Mouse (Mus musculus) layer of hippocampus, postnatal 25 days (tissue): ENCODE measurements at regions not wholly inside any gene's neighbourhood (a gene's known extent, or its start where the extent isn't known, plus 50 kb on each side); places are given as distances from the start of the nearest gene placed in this dataset.
"Not testable (repeated sequence)": the region's sequence is repeated elsewhere in the genome, so short reads cannot be mapped to it uniquely, and the experiment has no call there.

Experiments used
- DNase-seq, 2 experiments: peaks; one replicate each; pipeline ENCODE4 v3.0.0; 2022; ENCODE audit warnings: mixed read lengths in 2 of 2, low spot score in 1 of 2; ENCODE audit errors: extremely low spot score in 1 of 2

DNA sequence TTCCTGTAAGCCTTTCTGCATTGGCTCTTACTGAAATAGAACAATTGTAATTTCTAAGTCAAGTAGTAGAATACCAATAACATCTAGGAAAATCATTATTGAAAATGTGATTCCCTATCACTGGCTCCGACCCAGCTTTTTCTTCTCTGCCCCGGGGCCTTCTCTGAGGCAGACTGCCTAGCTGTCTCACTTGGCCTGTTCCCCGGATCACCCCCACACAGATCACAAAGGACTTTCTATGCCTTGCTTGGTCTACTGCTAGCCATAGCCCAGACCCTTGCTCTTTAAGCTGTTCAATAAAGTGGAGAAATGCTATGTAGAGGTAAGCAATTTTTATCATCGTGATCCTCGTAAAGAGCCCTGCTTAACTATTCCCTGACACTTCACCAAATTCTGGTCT is 212.1 kb downstream of the Adamts15 start:
- DNase-seq, result no peak

- no peak for DNase-seq
Observed at GRCm38 (mm10) chr9:30699848-30700247, 222.4 kb downstream of the Adamts15 start.

DNA sequence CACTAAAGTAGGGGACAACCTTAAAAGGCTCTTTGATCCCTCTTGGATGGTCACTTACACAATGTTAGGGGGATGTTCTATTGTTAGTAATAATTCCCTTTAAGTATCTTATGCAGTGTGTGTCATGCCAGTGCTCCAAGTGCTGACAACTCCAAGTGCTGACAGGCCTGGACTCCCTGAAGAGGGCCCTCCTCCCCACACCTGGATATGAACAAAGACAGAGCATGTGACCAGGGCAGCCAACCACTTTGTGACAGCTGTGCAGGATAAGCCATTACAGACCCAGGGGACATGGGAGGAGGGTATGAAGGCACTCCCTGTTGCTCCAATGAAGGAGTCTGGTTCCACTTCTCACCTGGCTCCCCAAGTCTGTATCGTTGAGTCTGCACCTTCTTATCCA is 224.7 kb downstream of the Adamts15 start:
- DNase-seq, result no peak

GRCm38 (mm10) chr9:30668095-30668494 is 241.2 kb downstream of the Snx19 start:
- DNase-seq, result no peak

DNA sequence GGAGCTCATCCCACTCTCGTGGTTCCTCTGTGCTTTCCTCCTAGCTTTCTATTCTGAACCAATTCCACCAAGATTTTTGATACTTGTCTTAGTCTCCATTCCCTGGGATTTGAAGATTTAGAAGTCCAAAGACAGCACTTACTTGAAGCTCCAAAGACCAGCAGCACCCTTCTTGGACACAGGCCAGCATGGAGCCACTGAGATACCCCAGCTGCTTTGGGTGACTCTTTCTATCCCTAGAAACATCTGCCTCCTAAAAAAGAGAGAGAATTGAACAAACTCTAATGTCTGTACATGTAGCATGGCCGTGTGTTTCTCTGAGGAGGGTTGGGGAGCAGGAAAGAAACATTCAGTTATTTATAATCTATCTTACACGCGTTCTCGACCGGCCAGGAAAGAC is 235.5 kb downstream of the Snx19 start:
- no peak for DNase-seq

GRCm38 (mm10) chr9:30653961-30654360 is 227.1 kb downstream of the Snx19 start:
- no peak for DNase-seq

DNA sequence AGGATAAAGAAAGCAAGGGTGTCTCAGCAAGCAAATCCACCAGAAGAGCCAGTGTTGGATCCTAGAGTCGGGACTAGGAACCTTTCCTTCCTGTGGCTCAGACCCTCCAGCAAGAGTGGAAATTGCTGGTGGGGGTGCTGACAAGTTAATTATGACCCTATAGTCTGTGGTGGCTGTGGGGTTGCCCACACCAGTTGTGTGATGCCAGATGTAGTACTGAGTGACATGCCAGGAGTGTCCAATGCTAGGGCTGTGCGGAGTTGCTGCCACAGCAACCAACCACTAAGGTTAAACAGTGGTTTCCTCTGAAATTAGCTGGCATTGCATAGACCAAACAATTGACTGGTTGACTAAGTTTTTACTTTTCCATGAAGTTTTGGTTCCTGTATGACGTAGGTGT is 226.3 kb downstream of the Snx19 start:
- DNase-seq, result no peak

GRCm38 (mm10) chr9:30649392-30650054 is 222.6 kb downstream of the Snx19 start:
- no peak for DNase-seq

GRCm38 (mm10) chr9:30633741-30634470 is 207.0 kb downstream of the Snx19 start:
- no peak for DNase-seq

- DNase-seq, result no peak
Observed at GRCm38 (mm10) chr9:30632164-30633146, 205.5 kb downstream of the Snx19 start.

GRCm38 (mm10) chr9:30625635-30626034 is 198.7 kb downstream of the Snx19 start:
- no peak for DNase-seq

- no peak for DNase-seq
Observed at GRCm38 (mm10) chr9:30625090-30625489, 198.2 kb downstream of the Snx19 start.

- no peak for DNase-seq
Observed at GRCm38 (mm10) chr9:30624481-30624880, 197.6 kb downstream of the Snx19 start.

DNA sequence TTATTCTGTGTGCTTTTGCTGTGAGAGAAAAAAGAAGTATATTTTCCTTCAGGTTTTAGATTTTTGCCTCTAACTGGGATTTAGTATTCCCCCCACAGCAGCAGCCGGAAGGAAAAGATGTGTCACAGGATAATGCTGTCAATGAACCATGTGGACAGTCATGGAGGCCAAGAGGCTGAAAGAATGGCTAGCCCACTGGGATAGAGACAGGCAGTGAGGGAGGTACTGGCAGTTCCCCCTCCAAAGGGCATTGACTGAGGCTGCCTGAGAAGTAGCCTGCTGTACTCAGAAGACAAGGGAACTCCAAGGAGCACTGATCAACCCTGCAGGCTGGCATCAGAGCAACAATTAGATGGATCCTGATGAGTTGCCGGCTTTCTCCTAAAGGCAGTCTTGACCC is 192.4 kb downstream of the Snx19 start:
- no peak for DNase-seq

- no peak for DNase-seq
Observed at GRCm38 (mm10) chr9:30618181-30618580, 191.3 kb downstream of the Snx19 start.

- no peak for DNase-seq
Observed at GRCm38 (mm10) chr9:30613715-30614114, 186.8 kb downstream of the Snx19 start.

GRCm38 (mm10) chr9:30613003-30613552 is 186.2 kb downstream of the Snx19 start:
- DNase-seq, result no peak

DNA sequence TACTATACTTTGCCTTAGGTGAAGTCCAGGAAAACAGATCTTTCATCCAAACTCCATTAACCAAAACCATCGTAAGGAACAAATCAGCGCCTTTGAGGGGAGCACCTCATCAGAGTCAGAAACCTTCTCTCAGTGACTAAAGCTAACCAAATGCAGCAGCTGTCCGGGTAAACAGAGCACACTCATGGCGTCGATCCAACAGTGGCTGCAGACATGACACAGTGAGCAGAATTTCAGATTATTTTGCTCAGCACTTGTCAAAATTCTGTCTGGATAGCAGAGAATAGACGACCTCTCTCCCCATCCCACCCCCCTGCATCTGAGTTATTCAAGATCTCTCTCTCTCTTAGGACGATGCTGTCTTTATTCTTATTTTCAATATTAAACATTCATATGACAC is 183.4 kb downstream of the Snx19 start:
- no peak for DNase-seq

DNA sequence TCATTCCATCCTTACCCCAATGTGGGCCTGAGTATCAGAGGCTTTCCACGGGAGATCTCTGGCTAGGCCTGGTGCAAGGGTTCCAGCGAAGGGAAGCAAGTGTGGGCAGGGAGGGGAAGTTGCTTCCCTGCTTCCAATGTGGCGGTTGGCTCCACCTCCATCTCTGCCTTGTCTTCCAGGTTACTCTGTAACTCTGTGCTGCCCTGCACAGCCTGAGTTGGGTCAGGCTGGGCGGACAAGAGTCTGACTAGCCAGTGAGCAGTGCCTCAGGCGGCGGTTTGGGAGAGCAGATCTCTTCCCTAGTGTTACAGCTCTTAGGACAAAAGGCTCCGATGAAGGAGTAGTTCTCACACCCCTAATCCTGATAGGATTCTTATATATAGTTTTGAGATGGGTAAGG is 172.8 kb downstream of the Snx19 start:
- no peak for DNase-seq

GRCm38 (mm10) chr9:30597691-30598090 is 170.8 kb downstream of the Snx19 start:
- DNase-seq, result no peak

DNA sequence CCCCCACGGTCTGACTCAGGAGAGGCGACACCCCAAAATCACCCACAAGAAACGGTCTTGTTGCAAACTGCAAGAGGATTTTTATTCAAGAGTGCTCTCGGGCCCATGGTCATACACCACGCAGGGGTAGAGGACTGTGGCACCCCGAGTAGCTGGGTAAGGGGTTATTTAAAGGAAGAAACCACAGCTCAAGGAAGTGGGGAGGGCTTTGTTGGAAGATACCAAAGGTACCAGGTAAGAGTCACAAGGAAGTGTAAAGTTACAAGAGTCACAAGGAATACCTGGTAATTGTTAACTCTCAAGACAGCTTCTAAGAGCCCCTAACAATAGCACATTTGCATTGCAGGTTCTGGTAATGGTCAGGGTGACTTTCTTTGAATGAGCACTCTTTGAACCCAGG is 170.2 kb downstream of the Snx19 start:
- not testable (repeated sequence) for DNase-seq
